In the genomic region with DNA sequence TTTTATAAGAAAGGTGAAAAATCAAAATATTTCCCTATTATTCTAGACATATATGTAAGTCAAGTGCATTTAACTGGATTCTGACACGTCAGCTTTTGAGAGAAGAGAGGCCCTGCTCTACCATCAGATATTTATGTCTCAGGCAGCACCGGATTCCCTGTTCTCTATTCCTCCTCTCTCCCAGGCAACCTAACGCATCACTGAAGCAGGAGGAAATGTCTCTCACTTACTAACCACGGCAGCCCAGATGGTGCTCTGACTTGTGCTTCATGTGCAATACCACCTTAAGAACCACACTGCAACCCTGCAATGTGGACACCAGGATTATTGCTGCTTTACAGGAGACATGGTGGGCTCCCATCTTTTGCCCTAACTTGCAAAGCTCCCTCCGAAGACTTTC, we compare ENCODE assay signal across 11 mouse cellular contexts.
"Had no signal": no experiment of that assay in that cellular context is flagged by ENCODE, and none has a peak within 500 bp of the region (broad histone marks: within the 10 kb centered on the region; RNA-seq: fewer than 3 reads in every experiment).

No protein-coding gene starts in this region.

- ATAC-seq: midbrain, embryonic 16.5 days had no signal

- DNase-seq: lung, adult 18-20 months; lung, embryonic 14.5 days; lung, postnatal 10 days; lung, postnatal 4 days; midbrain, embryonic 14.5 days; retina, postnatal 1 day; spleen, adult 18-20 months; thymus, adult 18-20 months; thymus, postnatal 14 days; thymus, postnatal 36 days had no signal
